Mouse (Mus musculus) cerebellum, adult 2 months (tissue): ENCODE results near the gene Acyp1. TPM values are rescaled to one million over a fixed set of nuclear protein-coding genes. Genes with fewer than 3 reads are reported as not detected.

Source experiments
- DNase-seq, 2 experiments: peaks; one replicate each; pipeline ENCODE4 v3.0.0; 2021
- H3K27ac ChIP-seq: fragments of 200-500 bp; 2 replicates; pipeline ENCODE4 v1.5.1; 2012; ENCODE audit warnings: low read length, control low read depth, inconsistent platforms; ENCODE audit not compliant: insufficient read depth
- H3K27me3 ChIP-seq: fragments of 200-500 bp; 2 replicates; pipeline ENCODE4 v1.6.1; 2012; ENCODE audit warnings: inconsistent platforms, mild to moderate bottlenecking, low read length, moderate library complexity; ENCODE audit not compliant: control insufficient read depth, insufficient read depth
- H3K4me1 ChIP-seq: fragments of 200-500 bp; 2 replicates; pipeline ENCODE4 v1.6.1; 2011; ENCODE audit warnings: low read length; ENCODE audit not compliant: control insufficient read depth, insufficient read depth
- H3K4me3 ChIP-seq: fragments of 200-500 bp; replicated peaks from 2 replicates; pipeline ENCODE3; 2011; ENCODE audit warnings: mild to moderate bottlenecking, low read depth, low read length, control low read depth; ENCODE audit not compliant: insufficient read depth
- CTCF ChIP-seq: fragments of 200-500 bp; IDR thresholded peaks from 2 replicates; pipeline ENCODE4 v1.5.1; 2011; ENCODE audit warnings: low read depth, mild to moderate bottlenecking, control low read depth, low read length, moderate library complexity, borderline replicate concordance; ENCODE audit not compliant: insufficient read depth
- POLR2A ChIP-seq: fragments of 200-500 bp; IDR thresholded peaks from 2 replicates; pipeline ENCODE4 v1.6.1; 2011; ENCODE audit warnings: low read length, control low read depth, borderline replicate concordance; ENCODE audit not compliant: insufficient read depth
- WGBS: fragments of 180-500 bp; shearing (Covaris S2); methylation state at CpG from one replicate; pipeline ENCODE4 v1.1.7; 2018; 5-methylcytosine and 5-hydroxymethylcytosine counted together
- polyA plus RNA-seq: library from polyadenylated mRNA; depleted of rRNA; stranded (reverse); fragments of >200 nt; gene quantifications from 2 replicates; pipeline ENCODE4 v1.2.3, GENCODE M21; 2012

The Acyp1 gene
- polyA plus RNA-seq, 1 experiment: 77.8 TPM

DNA sequence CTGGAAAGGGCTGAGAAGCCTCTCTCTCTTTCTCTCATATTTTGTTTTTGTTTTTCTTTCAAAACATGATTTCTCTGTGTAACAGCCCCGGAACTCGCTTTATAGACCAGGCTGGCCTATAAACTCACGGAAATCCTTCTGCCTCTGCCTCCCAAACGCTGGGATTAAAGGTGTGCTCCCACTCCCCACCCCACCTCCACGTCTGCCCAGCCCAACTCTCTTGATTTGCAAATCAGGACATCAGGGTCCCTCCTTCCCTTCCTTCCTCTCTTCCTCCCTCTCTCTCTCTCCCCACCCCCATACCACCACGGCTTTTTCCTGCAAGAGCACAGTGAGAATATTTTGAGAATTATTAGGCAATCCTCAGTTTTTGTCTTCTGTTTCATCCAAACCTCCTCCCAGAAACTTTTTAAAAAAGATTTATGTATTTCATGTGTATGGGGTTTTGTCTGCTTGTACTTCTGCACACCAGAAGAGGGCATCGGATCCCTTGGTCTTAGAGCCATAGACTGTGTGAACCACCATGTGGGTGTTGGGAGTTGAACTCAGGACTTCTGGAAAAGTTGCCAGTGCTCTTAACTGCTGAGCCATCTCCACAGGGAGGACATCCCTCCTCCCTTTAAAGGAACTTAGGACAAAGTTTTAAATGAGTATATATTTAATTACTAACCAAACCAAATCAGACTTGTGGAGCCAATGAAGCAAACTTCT is 17.0 kb downstream of the Acyp1 start:
- DNase-seq: no peak
- Histone ChIP-seq H3K27me3 (no peaks in the 10 kb centered on the region), H3K27ac (no peak overlapping the region), H3K4me1 (no peaks in the 10 kb centered on the region), H3K4me3 (no peak overlapping the region)
- 76% methylated on average over 7 of the region's 7 CpGs for WGBS
- TF ChIP-seq POLR2A (no peak), CTCF (no peak)

- DNase-seq: peak; percentile 94 to 95
- no peaks in the 10 kb centered on the region for H3K27me3 ChIP-seq
- H3K4me3 ChIP-seq: peak within 1 kb of the TSS; percentile 50
- H3K27ac ChIP-seq: peak within 1 kb of the TSS; percentile 18; the same call in 1 of the 2 replicates
- H3K4me1 ChIP-seq: peaks cover under 1% of the 10 kb centered on the region; the same call in 1 of the 2 replicates
- TF ChIP-seq POLR2A (peak; percentile 82), CTCF (peak; percentile 28; the same call in 1 of the 2 replicates)
- under 1% methylated on average over 35 of the region's 35 CpGs for WGBS
These were observed 17.9 kb downstream of the Acyp1 start, which contains the start of gene Mlh3 for GRCm38 (mm10) chr12:85270319-85270718. Gene Mlh3, minus strand, starts transcription at chr12:85270599.

DNA sequence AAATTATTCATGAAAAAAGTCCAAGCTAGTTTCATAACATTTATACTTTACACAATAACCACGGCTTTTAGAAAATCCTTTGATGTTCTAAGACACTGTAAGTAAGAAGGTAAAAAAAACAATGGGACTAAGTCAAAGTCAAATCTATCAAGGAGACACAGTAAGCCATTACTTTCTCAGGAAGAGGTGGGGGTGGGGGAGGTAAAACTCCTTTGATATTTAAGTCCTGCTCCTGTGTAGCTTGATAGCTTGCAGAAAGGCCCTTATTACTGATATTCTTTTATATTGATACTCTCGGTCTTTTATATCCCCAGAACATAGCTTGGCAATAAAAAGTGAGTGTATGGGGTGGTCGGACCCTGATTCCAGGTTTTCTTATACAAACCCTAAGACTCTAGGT is 18.4 kb downstream of the Acyp1 start:
- Histone ChIP-seq H3K4me3 (peak overlapping the region; percentile 50), H3K27me3 (no peaks in the 10 kb centered on the region), H3K4me1 (peaks cover 2% of the 10 kb centered on the region; the same call in 1 of the 2 replicates), H3K27ac (peak overlapping the region; percentile 18; the same call in 1 of the 2 replicates)
- DNase-seq: no peak
- WGBS: 53% methylated on average over 3 of the region's 3 CpGs
- TF ChIP-seq POLR2A (no peak), CTCF (no peak)

DNA sequence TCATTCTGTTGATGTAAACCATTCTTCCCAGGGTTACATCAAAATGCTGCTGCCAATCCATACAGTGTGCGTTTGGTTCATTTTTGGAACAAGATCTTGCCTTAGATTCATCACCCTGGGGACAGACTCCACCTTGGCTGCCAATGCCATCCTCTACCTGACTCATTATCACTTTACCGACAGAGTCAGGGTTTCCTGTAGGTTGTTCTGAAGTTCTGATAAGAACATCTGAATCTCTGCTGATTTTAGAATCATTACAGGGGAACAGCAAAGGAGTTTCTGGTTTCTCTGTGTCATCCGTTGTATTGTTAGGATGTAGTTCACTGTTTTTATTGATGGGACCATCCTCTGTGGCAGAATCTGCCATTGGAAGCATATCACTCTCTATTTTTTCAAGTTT is 22.0 kb downstream of the Acyp1 start:
- peaks cover 2% of the 10 kb centered on the region; the same call in 1 of the 2 replicates for H3K4me1 ChIP-seq
- H3K27ac ChIP-seq: no peak overlapping the region
- no peak for DNase-seq
- no peaks in the 10 kb centered on the region for H3K27me3 ChIP-seq
- WGBS: 90% methylated on average over 3 of the region's 3 CpGs
- H3K4me3 ChIP-seq: no peak overlapping the region
- TF ChIP-seq POLR2A: no peak
- TF ChIP-seq CTCF: no peak

GRCm38 (mm10) chr12:85264940-85265339 is 23.3 kb downstream of the Acyp1 start:
- Histone ChIP-seq H3K4me1 (peaks cover 2% of the 10 kb centered on the region; the same call in 1 of the 2 replicates), H3K27me3 (no peaks in the 10 kb centered on the region), H3K4me3 (no peak overlapping the region), H3K27ac (no peak overlapping the region)
- TF ChIP-seq POLR2A: no peak
- no peak for TF ChIP-seq CTCF
- WGBS: 39% methylated on average over 7 of the region's 7 CpGs
- no peak for DNase-seq

DNA sequence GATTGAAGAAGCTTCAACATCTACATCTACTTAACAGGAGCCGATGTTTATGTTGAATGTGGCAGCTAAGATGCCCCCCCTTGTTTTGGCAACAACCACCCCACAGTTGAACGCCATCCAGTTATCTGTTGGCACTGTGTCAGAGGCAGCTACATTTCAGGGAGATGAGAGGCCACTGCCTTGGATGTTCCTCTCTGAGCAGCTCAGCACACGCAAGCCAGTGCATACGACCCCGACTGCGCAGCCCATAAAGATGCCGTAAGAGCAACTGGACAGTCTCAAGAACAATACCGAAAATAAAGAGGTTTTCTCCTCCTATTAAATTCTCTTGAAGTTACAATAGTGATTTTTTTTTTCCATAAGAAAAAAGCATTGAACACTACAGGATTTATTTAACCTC is 23.7 kb downstream of the Acyp1 start:
- H3K4me3 ChIP-seq: no peak overlapping the region
- 19% methylated on average over 8 of the region's 8 CpGs for WGBS
- no peak for DNase-seq
- TF ChIP-seq POLR2A (no peak), CTCF (no peak)
- H3K27me3 ChIP-seq: no peaks in the 10 kb centered on the region
- H3K27ac ChIP-seq: no peak overlapping the region
- H3K4me1 ChIP-seq: peaks cover 2% of the 10 kb centered on the region; the same call in 1 of the 2 replicates

- Histone ChIP-seq H3K27me3 (no peaks in the 10 kb centered on the region), H3K4me1 (peaks cover 2% of the 10 kb centered on the region; the same call in 1 of the 2 replicates), H3K4me3 (no peak overlapping the region), H3K27ac (no peak overlapping the region)
- 83% methylated on average over 5 of the region's 5 CpGs for WGBS
- no peak for DNase-seq
- TF ChIP-seq CTCF (no peak), POLR2A (no peak)
These were observed 25.0 kb downstream of the Acyp1 start for GRCm38 (mm10) chr12:85263190-85263589.

- no peak overlapping the region for H3K4me3 ChIP-seq
- 41% methylated on average over 10 of the region's 10 CpGs for WGBS
- H3K27me3 ChIP-seq: no peaks in the 10 kb centered on the region
- H3K4me1 ChIP-seq: peaks cover 2% of the 10 kb centered on the region; the same call in 1 of the 2 replicates
- no peak for DNase-seq
- no peak for TF ChIP-seq CTCF
- H3K27ac ChIP-seq: no peak overlapping the region
These were observed 25.7 kb downstream of the Acyp1 start for GRCm38 (mm10) chr12:85262489-85262888.
